Mouse (Mus musculus): ENCODE results near the gene Pygo1. TPM values are rescaled to one million over a fixed set of nuclear protein-coding genes. Genes with fewer than 3 reads are reported as not detected.

The Pygo1 gene
- 0.07 and 0.08 TPM in 2 replicates for polyA plus RNA-seq (2012; rRNA removed; ENCODE audit: low replicate concordance)

DNA sequence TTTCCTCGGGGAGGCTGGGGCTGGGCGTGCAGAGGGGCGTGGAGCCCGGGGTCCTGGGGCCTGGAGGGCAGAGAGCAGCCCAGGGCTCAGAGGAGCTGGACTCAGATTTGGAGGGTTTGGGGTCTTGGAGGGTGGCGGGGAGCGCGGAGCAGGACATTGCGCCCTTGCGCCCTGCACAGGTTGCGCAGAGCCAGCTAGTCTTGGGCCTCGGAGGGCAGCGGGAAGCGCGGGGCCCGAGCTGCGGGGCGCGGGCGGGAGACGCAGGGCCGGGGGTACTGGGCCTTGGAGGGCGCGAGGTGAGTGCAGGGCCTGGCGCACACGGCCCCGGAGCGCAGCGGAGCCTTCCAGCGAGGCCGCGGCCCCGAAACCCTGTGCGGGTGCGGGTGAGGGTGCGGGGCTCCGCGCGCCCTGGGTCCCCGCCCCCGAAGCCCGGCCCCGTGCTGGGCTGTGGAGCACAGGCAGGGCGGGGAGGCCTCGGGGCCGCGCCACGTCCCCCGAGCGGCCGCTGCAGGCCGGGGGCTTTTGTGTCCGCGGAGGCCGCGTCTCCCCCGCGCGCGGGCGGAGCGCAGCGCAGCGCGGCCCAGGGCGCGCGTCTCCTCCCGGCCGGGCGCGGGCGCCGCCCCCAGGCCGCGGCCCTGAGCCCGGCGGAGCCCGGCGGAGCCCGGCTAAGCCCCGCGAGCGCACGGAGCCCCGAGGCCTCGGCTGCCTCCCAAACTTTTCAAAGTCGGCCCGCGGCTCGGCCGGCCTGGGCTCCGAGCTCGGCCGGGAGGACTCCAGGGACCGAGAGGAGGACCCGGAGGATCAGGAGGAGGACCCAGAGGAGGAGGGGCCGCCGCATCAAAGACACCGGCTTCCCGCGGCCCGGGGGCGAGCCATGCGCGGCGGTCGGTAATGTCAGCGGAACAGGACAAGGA lies at the start of gene Pygo1:
Pygo1 (plus strand) TSS at position 625 of the 914 bp plus-strand sequence.

DNA sequence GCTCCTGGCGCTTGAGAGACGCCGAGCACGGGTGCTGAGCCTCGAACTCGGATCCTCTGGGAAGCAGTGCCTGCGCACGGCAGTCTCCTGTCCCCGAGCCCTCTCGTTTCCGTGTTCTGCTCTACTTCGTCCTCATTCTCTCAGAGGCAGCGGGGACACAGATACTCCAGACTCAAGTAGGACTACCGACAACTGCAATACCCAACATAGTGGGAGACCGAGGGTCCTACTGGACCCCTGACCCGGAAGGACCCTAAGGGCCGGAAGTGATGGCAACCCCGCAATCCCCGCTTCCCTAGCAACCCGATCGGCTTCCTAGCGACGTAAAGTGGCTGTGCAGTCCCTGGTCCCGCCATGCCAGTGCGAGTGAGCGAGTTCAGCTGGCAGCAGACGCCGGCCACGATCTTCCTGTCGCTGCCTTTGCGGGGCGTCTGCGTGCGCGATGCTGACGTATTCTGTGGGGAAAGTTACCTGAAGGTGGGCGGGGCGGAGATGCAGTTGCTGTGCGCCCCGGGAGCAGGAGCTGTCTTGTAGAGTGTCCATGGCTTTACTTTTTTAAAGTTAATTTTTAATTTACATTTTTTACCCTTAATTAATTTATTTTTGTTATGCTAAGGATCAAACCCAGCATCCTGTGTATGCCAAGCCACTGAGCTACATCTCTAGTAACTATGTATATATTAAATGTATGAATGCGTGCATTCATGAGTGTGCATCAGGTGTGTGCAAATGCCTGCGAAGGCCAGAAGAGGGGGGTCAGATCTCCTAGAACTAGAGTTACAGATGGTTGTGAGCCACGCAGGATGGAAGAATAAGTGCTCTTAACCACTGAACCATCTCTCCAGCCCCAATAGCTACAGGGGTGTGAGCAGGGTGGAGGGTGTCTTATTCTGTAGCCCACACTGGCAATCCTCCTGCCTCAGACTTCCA lies 33.3 kb downstream of the Pygo1 start, which contains the start of the genes Dyx1c1 and Gm44503:
Dyx1c1 (plus strand) TSS at position 265 of the 930 bp plus-strand sequence.
Gm44503 (plus strand) TSS at position 332 of the 930 bp plus-strand sequence.

DNA sequence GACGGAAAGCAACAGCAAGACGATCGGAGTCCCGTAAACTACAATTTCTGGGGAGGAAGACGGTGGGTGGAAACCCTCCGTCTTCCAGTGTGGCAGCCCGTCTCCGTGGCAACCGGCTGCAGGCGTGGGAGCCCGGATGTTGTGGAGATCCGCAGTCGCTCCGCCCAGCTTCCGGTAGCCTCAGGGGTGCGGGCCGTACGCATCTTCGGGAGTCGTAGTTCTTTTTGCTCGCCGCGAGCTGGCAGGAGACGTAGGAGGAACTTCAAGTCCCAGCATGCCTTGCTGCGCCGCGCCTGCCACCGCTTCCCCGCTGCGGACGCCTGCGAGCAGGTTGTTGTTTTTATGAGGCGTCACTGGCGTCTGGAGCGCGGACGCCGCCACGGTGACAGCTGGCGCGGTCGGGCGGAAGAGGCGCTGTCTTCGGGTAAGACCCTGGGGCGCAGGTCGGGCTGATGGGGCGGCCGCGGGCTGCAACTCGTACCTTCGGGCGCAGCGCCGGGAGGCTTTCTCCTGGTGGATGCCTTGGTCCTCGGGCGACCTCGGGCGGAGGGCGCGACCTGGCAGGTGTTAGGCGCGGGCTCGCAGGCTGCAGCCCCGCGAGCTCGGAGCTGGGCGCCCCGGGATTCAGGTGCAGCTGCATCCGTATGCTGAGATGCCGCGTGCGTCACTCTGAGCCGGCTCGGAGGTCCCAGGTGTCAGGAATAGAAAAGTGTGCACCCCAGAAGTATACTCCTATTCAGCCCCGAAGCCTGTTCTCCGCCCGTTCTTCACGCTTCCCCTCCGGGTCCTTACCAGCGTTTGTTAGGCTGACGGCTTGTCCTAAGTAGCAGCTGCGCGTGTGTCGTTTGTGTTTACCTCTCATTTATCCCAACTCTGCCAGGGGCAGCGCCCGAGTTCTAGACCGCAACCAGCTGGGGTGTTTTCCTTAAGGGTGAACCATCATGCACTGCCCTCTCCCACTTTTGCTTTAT lies 60.1 kb downstream of the Pygo1 start, which contains the start of the genes Ccpg1os and Ccpg1:
Ccpg1os (minus strand) TSS at position 133 of the 971 bp plus-strand sequence.
Ccpg1 (plus strand) TSS at position 180 of the 971 bp plus-strand sequence.

Other genes starting within 250 kb of the Pygo1 start
- 0.01 and 0.06 TPM in 2 replicates for gene Prtg, start 118.8 kb upstream of the Pygo1 start, polyA plus RNA-seq (2012; rRNA removed; ENCODE audit: low replicate concordance)
- gene Dyx1c1, start 33.1 kb downstream of the Pygo1 start, polyA plus RNA-seq (2012; rRNA removed; ENCODE audit: low replicate concordance), result not detected in 2 replicates
- gene Gm44503, start 33.2 kb downstream of the Pygo1 start, polyA plus RNA-seq (2012; rRNA removed; ENCODE audit: low replicate concordance), result not detected in 2 replicates
- 1.3 and 4.1 TPM in 2 replicates for gene Ccpg1os, start 59.7 kb downstream of the Pygo1 start, polyA plus RNA-seq (2012; rRNA removed; ENCODE audit: low replicate concordance)
- gene Ccpg1, start 59.8 kb downstream of the Pygo1 start, polyA plus RNA-seq (2012; rRNA removed; ENCODE audit: low replicate concordance), result 1.7 and 3.1 TPM in 2 replicates
- gene Pigb, start 114.7 kb downstream of the Pygo1 start, polyA plus RNA-seq (2012; rRNA removed; ENCODE audit: low replicate concordance), result 2.5 and 4.8 TPM in 2 replicates
- gene Rab27a, start 119.2 kb downstream of the Pygo1 start, polyA plus RNA-seq (2012; rRNA removed; ENCODE audit: low replicate concordance), result 2.4 and 6.2 TPM in 2 replicates
- gene Khdc3, start 176.2 kb downstream of the Pygo1 start, polyA plus RNA-seq (2012; rRNA removed; ENCODE audit: low replicate concordance), result 0.30 and 0.56 TPM in 2 replicates
- gene Gm20509, start 176.8 kb downstream of the Pygo1 start, polyA plus RNA-seq (2012; rRNA removed; ENCODE audit: low replicate concordance), result not detected in 2 replicates
- gene Rsl24d1, start 187.8 kb downstream of the Pygo1 start, polyA plus RNA-seq (2012; rRNA removed; ENCODE audit: low replicate concordance), result 2.7 and 2.9 TPM in 2 replicates